ENCODE assay signal across 12 mouse cellular contexts in genomic region chr4:43964951-43965684, GRCm38 (mm10). TPM values are rescaled to one million over a fixed set of nuclear protein-coding genes. Genes with fewer than 3 reads are reported as not detected.
DNase-seq lines count a peak whose midpoint lies in the region; ATAC-seq and TF ChIP-seq lines count a peak whose summit lies in the region.
"Had no signal": no experiment of that assay in that cellular context is flagged by ENCODE, and none has a peak within 500 bp of the region (broad histone marks: within the 10 kb centered on the region; RNA-seq: fewer than 3 reads in every experiment).

No protein-coding gene starts in this region.

- 0 out of 2 replicates have a peak, but pooled peaks cover 4% of the 10 kb centered on the region for H3K36me3 ChIP-seq in heart, embryonic 12.5 days
- H3K36me3 ChIP-seq in ES-Bruce4 (ENCODE audit: control insufficient read depth, insufficient read depth, low read length, poor library complexity, severe bottlenecking) (no peaks in the 10 kb centered on the region), macrophage (ENCODE audit: inconsistent target) (no peaks in the 10 kb centered on the region)
- H3K36me3 ChIP-seq in thymus, adult 2 months (ENCODE audit: control insufficient read depth, insufficient read depth, low read length) = no peaks in the 10 kb centered on the region

- peak overlapping the region; percentile 50; the same call in 1 of the 2 replicates for H3K9ac ChIP-seq in heart, embryonic 12.5 days
- peak overlapping the region; percentile 14 for H3K9ac ChIP-seq in ES-Bruce4 (ENCODE audit: low read depth, poor library complexity, severe bottlenecking)

- no peak for DNase-seq in heart, postnatal 14 days
- DNase-seq in induced T-regulatory cell, adult 2 months (ENCODE audit: low read depth) = peak; percentile 66
- no peak for DNase-seq in embryo, embryonic 9.5 days (ENCODE audit: extremely low spot score)
- DNase-seq in ovary, postnatal 10 days (ENCODE audit: low spot score) = no peak
- DNase-seq in thymus, adult 2 months = no peak
- DNase-seq: cerebellum, postnatal 14 days had no signal

- H3K4me3 ChIP-seq in heart, embryonic 12.5 days = no peak overlapping the region
- H3K4me3 ChIP-seq in ES-Bruce4 (ENCODE audit: low read depth, low read length) (no peak overlapping the region), macrophage (ENCODE audit: inconsistent target) (no peak overlapping the region)
- H3K4me3 ChIP-seq in thymus, adult 2 months (ENCODE audit: control insufficient read depth, insufficient read depth, low read length) = no peak overlapping the region

- no peaks in the 10 kb centered on the region for H3K27me3 ChIP-seq in heart, embryonic 12.5 days (replicated peaks)
- H3K27me3 ChIP-seq in ES-Bruce4 (ENCODE audit: control insufficient read depth, insufficient read depth, low read length, poor library complexity, severe bottlenecking) = no peaks in the 10 kb centered on the region
- no peaks in the 10 kb centered on the region for H3K27me3 ChIP-seq in thymus, adult 2 months (ENCODE audit: control insufficient read depth, insufficient read depth, low read length)

- intact Hi-C loops in heart, postnatal 14 days (cut with DNase I) = no loop called here

- WGBS in heart, embryonic 12.5 days = 29% methylated on average over 4 of the region's 4 CpGs
- 76% methylated on average over 4 of the region's 4 CpGs for WGBS in macrophage (ENCODE audit: missing documents)
- WGBS in thymus, adult 2 months = 77% methylated on average over 4 of the region's 4 CpGs

- TF ChIP-seq EP300 in ES-Bruce4 (IDR thresholded peaks at IDR 0.05; ENCODE audit: insufficient read depth, low read depth, low read length) = peak; percentile 88

- H3K27ac ChIP-seq in heart, embryonic 12.5 days (ENCODE audit: poor library complexity, severe bottlenecking) = peak overlapping the region; percentile 60
- H3K27ac ChIP-seq in ES-Bruce4 (ENCODE audit: insufficient read depth, low read length) = peak overlapping the region; percentile 92
- H3K27ac ChIP-seq in macrophage = peak overlapping the region; percentile 72
- H3K27ac ChIP-seq in thymus, adult 2 months (ENCODE audit: control insufficient read depth, insufficient read depth, low read length) = no peak overlapping the region

- H3K4me1 ChIP-seq in heart, embryonic 12.5 days (replicated peaks) = peaks cover 54% of the 10 kb centered on the region
- H3K4me1 ChIP-seq in ES-Bruce4 (ENCODE audit: control insufficient read depth, insufficient read depth, low read length) = peaks cover 40% of the 10 kb centered on the region
- peaks cover 35% of the 10 kb centered on the region for H3K4me1 ChIP-seq in thymus, adult 2 months (replicated peaks; ENCODE audit: control insufficient read depth, insufficient read depth, low read length)

- no peak for TF ChIP-seq POLR2A in ES-Bruce4 (IDR thresholded peaks at IDR 0.05; ENCODE audit: insufficient read depth, low read length)
- no peak for TF ChIP-seq POLR2A in thymus, adult 2 months (IDR thresholded peaks at IDR 0.05; ENCODE audit: control insufficient read depth, extremely low read depth, insufficient read depth, low read length, poor library complexity)

- TF ChIP-seq CTCF in ES-Bruce4 (IDR thresholded peaks at IDR 0.05; ENCODE audit: low read depth, low read length) = no peak
- no peak for TF ChIP-seq CTCF in thymus, adult 2 months (IDR thresholded peaks at IDR 0.05; ENCODE audit: borderline replicate concordance, control insufficient read depth, extremely low read depth, insufficient read depth, low read length, poor library complexity)

- H3K79me2 ChIP-seq in macrophage (ENCODE audit: inconsistent target) = peaks cover 7% of the 10 kb centered on the region; the same call in 1 of the 2 replicates

- ATAC-seq in heart, embryonic 12.5 days (ENCODE audit: insufficient number of reproducible peaks, low FRiP score) = no peak

- H3K4me2 ChIP-seq in heart, embryonic 12.5 days = peak overlapping the region; percentile 53
- H3K4me2 ChIP-seq: midbrain, embryonic 11.5 days had no signal

- H3K9me3 ChIP-seq in heart, embryonic 12.5 days (replicated peaks) = no peaks in the 10 kb centered on the region
- H3K9me3 ChIP-seq in ES-Bruce4 (replicated peaks; ENCODE audit: control insufficient read depth, insufficient read depth, low read length, poor library complexity, severe bottlenecking) = no peaks in the 10 kb centered on the region

RNA-seq across cellular contexts. Expression of gene Glipr2, which starts 7.9 kb away (rescaled TPM):
- polyA plus RNA-seq in heart, embryonic 12.5 days (2016; fragmentation: Nextera tagmentation; extraction: Ambion mirVana) = 95.7 and 97.5 TPM in 2 replicates
- total RNA-seq in heart, postnatal 14 days (2021) = 1 to 10 TPM; 5.5 to 8.9 TPM
- polyA plus RNA-seq in ES-Bruce4 (2011; ENCODE audit: insufficient read depth, insufficient read length, low read depth, missing spikeins) = 155 and 156 TPM in 2 replicates
- 10 to 100 TPM in 2 of 26 experiments, 1 to 10 TPM in 14, under 1 TPM in 5, not detected in 5; 0.31 to 18.3 (median 1.9) TPM for total RNA-seq in macrophage (2018; cell fraction: chromatin; rRNA removed)
- 10 to 100 TPM in 6 of 26 experiments, 1 to 10 TPM in 20; 1.8 to 14.4 (median 7.5) TPM for total RNA-seq in macrophage (2018; cell fraction: cytosol; rRNA removed)
- total RNA-seq in macrophage (2018; cell fraction: nucleus; rRNA removed) = 10 to 100 TPM in 4 of 26 experiments, 1 to 10 TPM in 17, under 1 TPM in 3, not detected in 2; 0.48 to 20.8 (median 5.3) TPM
- 1.7 to 2.7 TPM (median 2.0 TPM) in 3 replicates for polyA plus RNA-seq in macrophage (2018)
- polyA plus RNA-seq in thymus, adult 2 months (2012; rRNA removed) = 20.6 and 23.4 TPM in 2 replicates

RNA-seq across cellular contexts. Expression of gene Ccin, which starts 18.2 kb away (rescaled TPM):
- 0.09 TPM in 1 of 2 replicates, not detected in the other for polyA plus RNA-seq in heart, embryonic 12.5 days (2016; fragmentation: Nextera tagmentation; extraction: Ambion mirVana)
- not detected for total RNA-seq in heart, postnatal 14 days (2021)
- not detected in 2 replicates for polyA plus RNA-seq in ES-Bruce4 (2011; ENCODE audit: insufficient read depth, insufficient read length, low read depth, missing spikeins)
- total RNA-seq in macrophage (2018; cell fraction: chromatin; rRNA removed) = not detected
- total RNA-seq in macrophage (2018; cell fraction: cytosol; rRNA removed) = not detected
- total RNA-seq in macrophage (2018; cell fraction: nucleus; rRNA removed) = under 1 TPM in 1 of 26 experiments, not detected in 25; 0.29 TPM
- polyA plus RNA-seq in macrophage (2018) = not detected in 3 replicates
- 0.11 and 0.32 TPM in 2 replicates for polyA plus RNA-seq in thymus, adult 2 months (2012; rRNA removed)
- total RNA-seq: adrenal gland, postnatal 36 days had no signal
- polyA plus RNA-seq: erythroblast, embryonic 14.5 days; midbrain, embryonic 11.5 days had no signal

RNA-seq across cellular contexts. Expression of gene Clta, which starts 39.1 kb away (rescaled TPM):
- polyA plus RNA-seq in heart, embryonic 12.5 days (2016; fragmentation: Nextera tagmentation; extraction: Ambion mirVana) = 153 and 163 TPM in 2 replicates
- 10 to 100 TPM; 83.0 to 91.0 TPM for total RNA-seq in heart, postnatal 14 days (2021)
- polyA plus RNA-seq in ES-Bruce4 (2011; ENCODE audit: insufficient read depth, insufficient read length, low read depth, missing spikeins) (265 and 277 TPM in 2 replicates), macrophage (2018) (719 to 1,119 TPM (median 1,119 TPM) in 3 replicates)
- 100 to 1,000 TPM in 4 of 26 experiments, 10 to 100 TPM in 22; 43.3 to 129 (median 74.1) TPM for total RNA-seq in macrophage (2018; cell fraction: chromatin; rRNA removed)
- 1,000 to 10,000 TPM in 1 of 26 experiments, 100 to 1,000 TPM in 25; 474 to 1,048 (median 650) TPM for total RNA-seq in macrophage (2018; cell fraction: cytosol; rRNA removed)
- total RNA-seq in macrophage (2018; cell fraction: nucleus; rRNA removed) = 100 to 1,000 TPM; 108 to 364 (median 196) TPM
- polyA plus RNA-seq in thymus, adult 2 months (2012; rRNA removed) = 184 and 193 TPM in 2 replicates
